Mouse (Mus musculus) CH12.LX (cell line): Measurements from ENCODE around the gene Fam198b. TPM values are rescaled to one million over a fixed set of nuclear protein-coding genes. Genes with fewer than 3 reads are reported as not detected.
"Not testable (repeated sequence)": the region's sequence is repeated elsewhere in the genome, so short reads cannot be mapped to it uniquely, and the experiment has no call there.

Experiments
- DNase-seq: peaks from one replicate; pipeline ENCODE4 v3.0.0-alpha.2; 2013; ENCODE audit errors: extremely low read depth
- H3K27ac ChIP-seq: 2 replicates; pipeline ENCODE4 v1.5.1; 2012; ENCODE audit warnings: low read depth, mild to moderate bottlenecking, control low read depth, moderate library complexity; ENCODE audit not compliant: insufficient read depth
- H3K27me3 ChIP-seq: replicated peaks from 2 replicates; pipeline ENCODE3; 2012; ENCODE audit warnings: inconsistent platforms
- H3K36me3 ChIP-seq, 2 experiments: replicated peaks in 1 of 2; 2 replicates each; pipeline versions ENCODE3 to v1.6.1; 2012; ENCODE audit warnings: inconsistent platforms in 1 of 2, low read length in 1 of 2, mild to moderate bottlenecking in 1 of 2, mixed read lengths in 1 of 2, moderate library complexity in 1 of 2; ENCODE audit not compliant: control insufficient read depth in 1 of 2, insufficient read depth in 1 of 2
- H3K4me1 ChIP-seq, 2 experiments: 2 replicates each; pipeline ENCODE4 v1.6.1; 2012; ENCODE audit warnings: inconsistent platforms in 1 of 2, moderate library complexity in 1 of 2; ENCODE audit not compliant: insufficient read depth in 2 of 2, control insufficient read depth in 1 of 2
- H3K4me2 ChIP-seq: 2 replicates; pipeline ENCODE4 v1.6.1; 2012; ENCODE audit warnings: low read depth, mild to moderate bottlenecking, control low read depth; ENCODE audit not compliant: poor library complexity, insufficient read depth, severe bottlenecking
- H3K4me3 ChIP-seq, 3 experiments: fragments of 150-350 bp in 1 of 3; sonication (generic) in 1 of 3; replicated peaks in 1 of 3; 2 replicates each; pipeline versions ENCODE3 to v1.5.1; 2011 to 2012; ENCODE audit warnings: low read depth in 2 of 3, low read length in 2 of 3, mild to moderate bottlenecking in 2 of 3, moderate library complexity in 2 of 3, control low read depth in 1 of 3, improper control_type of control experiment in 1 of 3, inconsistent platforms in 1 of 3, mixed read lengths in 1 of 3; ENCODE audit not compliant: poor library complexity in 1 of 3
- H3K79me2 ChIP-seq: replicated peaks from 2 replicates; pipeline ENCODE4 v1.6.1; 2012; ENCODE audit warnings: mild to moderate bottlenecking, moderate library complexity; ENCODE audit not compliant: control insufficient read depth, poor library complexity, insufficient read depth, severe bottlenecking; ENCODE audit errors: extremely low read depth
- H3K9ac ChIP-seq: 2 replicates; pipeline ENCODE4 v1.6.1; 2012; ENCODE audit warnings: low read depth, mild to moderate bottlenecking, control low read depth, moderate library complexity; ENCODE audit not compliant: insufficient read depth
- H3K9me3 ChIP-seq: replicated peaks from 2 replicates; pipeline ENCODE3; 2012; ENCODE audit warnings: low read length, inconsistent platforms, mixed read lengths
- E2F4 ChIP-seq: IDR thresholded peaks from 2 replicates; pipeline ENCODE4 v1.6.1; 2011; ENCODE audit warnings: low read depth, low read length, improper control_type of control experiment; ENCODE audit not compliant: insufficient replicate concordance
- ELF1 ChIP-seq: IDR thresholded peaks from 2 replicates; pipeline ENCODE4 v1.6.1; 2014; ENCODE audit warnings: low read depth, mild to moderate bottlenecking, inconsistent platforms, low read length, improper control_type of control experiment
- EP300 ChIP-seq: IDR thresholded peaks from 2 replicates; pipeline ENCODE4 v1.6.1; 2011; ENCODE audit warnings: low read length, improper control_type of control experiment
- IRF4 ChIP-seq: IDR thresholded peaks from 2 replicates; pipeline ENCODE4 v1.6.1; 2014; ENCODE audit warnings: low read depth, mild to moderate bottlenecking, inconsistent platforms, low read length, improper control_type of control experiment
- JUN ChIP-seq: IDR thresholded peaks from 2 replicates; pipeline ENCODE4 v1.6.1; 2011; ENCODE audit warnings: low read depth, mild to moderate bottlenecking, low read length, improper control_type of control experiment, moderate library complexity; ENCODE audit not compliant: insufficient read depth
- MAX ChIP-seq: IDR thresholded peaks from 2 replicates; pipeline ENCODE4 v1.6.1; 2011; ENCODE audit warnings: low read length, improper control_type of control experiment
- PAX5 ChIP-seq: IDR thresholded peaks from 2 replicates; pipeline ENCODE4 v1.6.1; 2012; ENCODE audit warnings: low read length, inconsistent platforms, mixed read lengths
- POLR2A ChIP-seq: IDR thresholded peaks from 2 replicates; pipeline ENCODE4 v1.6.1; 2011; ENCODE audit warnings: low read depth, mild to moderate bottlenecking, improper control_type of control experiment, low read length
- POLR2AphosphoS2 ChIP-seq: IDR thresholded peaks from 2 replicates; pipeline ENCODE4 v1.6.1; 2011; ENCODE audit warnings: low read depth, low read length, improper control_type of control experiment
- USF1 ChIP-seq: IDR thresholded peaks from 2 replicates; pipeline ENCODE4 v1.6.1; 2014; ENCODE audit warnings: low read depth, mild to moderate bottlenecking, inconsistent platforms, low read length, improper control_type of control experiment
- USF2 ChIP-seq: conservative IDR thresholded peaks from 2 replicates; pipeline ENCODE4 v1.6.1; 2011; ENCODE audit warnings: low read depth, low read length, improper control_type of control experiment
- ZKSCAN1 ChIP-seq: IDR thresholded peaks from 2 replicates; pipeline ENCODE4 v1.6.1; 2012; ENCODE audit warnings: low read depth, inconsistent platforms, low read length, improper control_type of control experiment, borderline replicate concordance
- ZMIZ1 ChIP-seq: IDR thresholded peaks from 2 replicates; pipeline ENCODE4 v1.6.1; 2012; ENCODE audit warnings: low read depth, mild to moderate bottlenecking, inconsistent platforms, low read length, improper control_type of control experiment
- dilution Hi-C: fragments of 300-500 bp; cut with MboI; formaldehyde crosslinking; loops from 2 replicates; pipeline ENCODE4 v1.14.3; 2020; ENCODE audit warnings: low sequenced_read_pairs; ENCODE audit not compliant: extremely low pct_unique_long_range_greater_than_20kb, extremely low pct_ligation_motif_present
- in situ Hi-C: fragments of 300-500 bp; cut with MboI; formaldehyde crosslinking; loops from 3 replicates; pipeline ENCODE4 v1.14.3; 2019; ENCODE audit warnings: low sequenced_read_pairs, low pct_ligation_motif_present, low pct_unique_long_range_greater_than_20kb, mixed read lengths
- polyA plus RNA-seq: library from polyadenylated mRNA; unstranded; fragments of >175 nt; gene quantifications from 2 replicates; pipeline ENCODE4 v1.2.1, GENCODE M21; 2012; ENCODE audit warnings: low read depth; ENCODE audit not compliant: insufficient read length
- total RNA-seq, 2 experiments: library from RNA; depleted of rRNA; stranded (reverse); fragments of 300-350 nt in 1 of 2; fragments of >200 nt in 1 of 2; gene quantifications; 2 replicates each; pipeline ENCODE4 v1.2.3; 2012 to 2014

The Fam198b gene
- total and polyA plus RNA-seq, 3 experiments, result 1.2 to 8.5 (median 4.0) TPM

DNA sequence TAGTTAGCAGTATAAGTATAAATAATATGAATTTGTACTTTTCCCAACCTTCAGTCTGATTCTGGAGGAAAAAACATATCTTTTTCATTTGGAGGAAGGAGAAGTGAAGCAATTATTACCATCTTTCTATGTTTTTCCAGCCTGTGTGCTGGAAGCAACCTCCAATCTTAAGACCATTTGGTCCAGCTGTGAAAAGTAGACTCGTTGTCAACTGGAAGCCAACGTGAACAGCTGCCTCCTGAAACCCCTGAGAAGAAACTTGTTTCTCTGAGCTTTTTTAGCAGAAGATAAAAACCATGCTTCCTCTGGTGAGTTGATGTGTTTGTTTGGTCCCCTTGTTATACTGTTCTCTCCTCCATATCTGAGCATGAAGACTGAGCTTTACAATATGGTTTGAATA lies 84.1 kb downstream of the Fam198b start:
- H3K27ac ChIP-seq, result no peak overlapping the region
- no peak overlapping the region for H3K9ac ChIP-seq
- H3K36me3 ChIP-seq, result no peaks in the 10 kb centered on the region
- dilution Hi-C loops (no loop called here), in situ Hi-C loops (no loop called here)
- DNase-seq, result no peak
- no peaks in the 10 kb centered on the region for H3K27me3 ChIP-seq
- no peak overlapping the region for H3K4me2 ChIP-seq
- H3K9me3 ChIP-seq, result no peaks in the 10 kb centered on the region
- no peaks in the 10 kb centered on the region for H3K79me2 ChIP-seq
- H3K4me3 ChIP-seq, result no peak overlapping the region
- no peaks in the 10 kb centered on the region for H3K4me1 ChIP-seq
- TF ChIP-seq USF1 (no peak), MAX (no peak), EP300 (no peak), ZKSCAN1 (no peak)

DNA sequence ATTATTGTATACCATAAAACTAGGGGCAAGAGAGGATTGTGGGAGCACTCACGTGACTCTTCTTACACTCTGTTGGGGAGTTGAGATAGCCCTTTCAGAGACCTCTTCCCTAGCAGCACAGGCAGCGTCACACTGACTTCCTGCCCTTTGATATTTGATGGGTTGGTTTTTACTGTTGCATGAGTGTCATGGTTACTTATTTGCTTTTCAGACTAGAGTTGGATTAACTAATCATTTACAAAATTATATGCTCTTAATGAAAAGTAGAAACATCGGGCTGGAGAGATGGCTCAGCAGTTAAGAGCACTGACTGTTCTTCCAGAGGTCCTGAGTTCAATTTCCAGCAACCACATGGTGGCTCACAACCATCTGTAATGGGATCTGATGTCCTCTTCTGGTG lies 85.2 kb downstream of the Fam198b start:
- H3K4me3 ChIP-seq, H3K36me3 ChIP-seq, H3K9me3 ChIP-seq, in situ Hi-C loops, H3K27ac ChIP-seq, H3K79me2 ChIP-seq, dilution Hi-C loops, H3K4me2 ChIP-seq, H3K27me3 ChIP-seq, H3K9ac ChIP-seq, DNase-seq, H3K4me1 ChIP-seq: not testable (repeated sequence)

DNA sequence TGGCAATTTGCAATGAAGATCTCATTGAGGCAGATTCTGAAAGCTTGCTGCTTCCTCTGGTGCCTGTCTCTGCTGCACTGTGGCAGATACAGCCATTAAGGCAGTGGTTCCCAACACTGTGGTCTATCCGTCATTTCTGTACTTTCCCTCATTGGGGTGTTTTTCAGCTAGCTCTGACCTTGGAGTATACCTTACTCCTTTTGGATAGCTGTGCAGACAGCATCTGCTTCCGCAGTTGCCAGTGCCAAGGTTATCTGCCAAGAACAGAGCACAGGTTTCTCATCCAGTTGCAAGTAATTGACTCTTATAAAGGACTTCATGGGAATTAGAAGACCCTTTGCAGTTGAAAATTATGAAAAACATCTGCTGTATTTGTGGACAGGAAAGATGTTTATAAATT lies 85.7 kb downstream of the Fam198b start:
- no peaks in the 10 kb centered on the region for H3K36me3 ChIP-seq

More for the DNA sequence above, 85.7 kb downstream of the Fam198b start:
- no peak for DNase-seq
- Histone ChIP-seq H3K27me3 (no peaks in the 10 kb centered on the region), H3K79me2 (no peaks in the 10 kb centered on the region), H3K9me3 (no peaks in the 10 kb centered on the region), H3K4me2 (no peak overlapping the region), H3K27ac (no peak overlapping the region), H3K4me3 (no peak overlapping the region)
- in situ Hi-C loops, result no loop called here
- dilution Hi-C loops, result no loop called here
- TF ChIP-seq POLR2AphosphoS2 (no peak), ZMIZ1 (no peak), POLR2A (no peak), JUN (no peak), ELF1 (no peak), MAX (no peak), IRF4 (no peak), USF2 (no peak), PAX5 (no peak), E2F4 (no peak), ZKSCAN1 (no peak)
- TF ChIP-seq, all 38 proteins: peak for 0
- Histone ChIP-seq H3K9ac (no peak overlapping the region), H3K4me1 (no peaks in the 10 kb centered on the region)
